Mouse (Mus musculus) megakaryocyte, embryonic 14.5 days (primary cell): ENCODE measurements around the gene Nptn.

ENCODE experiments used
- FLI1 ChIP-seq: IDR thresholded peaks from 2 replicates; pipeline ENCODE4 v1.6.1; 2012; ENCODE audit warnings: low read length, inconsistent platforms, mixed read lengths
- GATA1 ChIP-seq: IDR thresholded peaks from 3 replicates; pipeline ENCODE4 v1.6.1; 2012; ENCODE audit warnings: mixed read lengths, low read length, inconsistent platforms, borderline replicate concordance

GRCm38 (mm10) chr9:58674736-58675135 is 92.7 kb downstream of the Nptn start:
- no peak for TF ChIP-seq GATA1
- TF ChIP-seq FLI1, result no peak
